Mouse (Mus musculus): ENCODE measurements at regions not wholly inside any gene's neighbourhood (a gene's known extent, or its start where the extent isn't known, plus 50 kb on each side); places are given as distances from the start of the nearest gene placed in this dataset.

DNA sequence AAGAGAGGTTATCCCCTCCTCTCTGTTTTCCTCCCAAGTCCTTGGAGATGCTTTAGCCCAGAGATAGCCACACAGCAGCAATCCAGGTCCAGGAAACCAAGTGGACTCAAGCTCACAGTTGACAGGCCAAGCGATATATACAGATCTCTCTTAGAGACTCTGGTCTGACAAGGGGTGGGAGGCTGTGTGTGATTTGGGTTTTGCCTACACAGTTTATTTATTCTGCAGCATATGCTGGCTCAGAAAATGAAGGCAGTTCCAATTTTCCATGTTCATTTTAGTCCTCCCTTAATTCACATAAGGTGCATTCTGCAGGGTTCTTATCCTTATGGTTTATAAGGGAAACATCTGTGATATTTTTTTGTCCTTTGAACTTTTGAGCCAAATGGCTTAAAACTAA, 595.0 kb upstream of the Apob start:
- no peak for DNase-seq

DNA sequence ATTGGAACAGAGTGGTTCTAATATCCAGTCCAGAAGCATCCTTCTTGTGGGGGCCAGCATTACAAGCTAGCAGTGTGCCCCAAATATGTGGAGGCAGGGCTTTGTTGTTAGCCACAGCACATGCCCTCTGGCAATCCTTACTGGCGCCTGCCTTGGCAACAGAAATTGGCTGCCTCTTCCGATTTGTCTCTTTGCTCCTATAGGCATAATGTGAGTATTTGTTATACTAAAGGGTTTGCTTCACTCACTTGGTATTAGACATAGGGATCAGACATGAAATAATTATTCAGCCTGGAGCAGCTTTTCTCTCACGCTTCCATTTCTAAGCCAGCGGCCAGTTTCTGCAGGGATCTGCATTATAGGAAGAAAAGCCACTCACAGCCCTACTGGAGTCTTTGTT, 573.6 kb upstream of the Apob start:
- no peak for DNase-seq

DNA sequence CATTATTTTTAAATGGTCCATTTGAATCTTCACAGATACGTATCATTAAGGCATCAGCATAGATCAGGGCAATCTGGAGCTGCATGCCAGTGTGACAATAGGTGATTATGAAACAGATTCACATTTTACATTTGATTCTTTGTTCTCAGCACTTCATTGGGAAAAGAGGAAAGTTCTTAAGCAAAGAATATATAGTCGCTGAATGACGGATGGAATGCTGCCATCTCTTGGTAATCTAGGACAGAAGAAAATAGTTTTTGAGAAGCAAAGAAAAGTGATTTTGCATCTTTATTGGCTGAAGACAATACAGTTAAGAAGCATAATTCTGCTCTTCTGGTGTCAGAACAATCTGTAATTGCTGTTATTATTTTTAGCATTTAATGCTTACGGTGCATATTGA, 565.6 kb upstream of the Apob start:
- DNase-seq: no peak

DNA sequence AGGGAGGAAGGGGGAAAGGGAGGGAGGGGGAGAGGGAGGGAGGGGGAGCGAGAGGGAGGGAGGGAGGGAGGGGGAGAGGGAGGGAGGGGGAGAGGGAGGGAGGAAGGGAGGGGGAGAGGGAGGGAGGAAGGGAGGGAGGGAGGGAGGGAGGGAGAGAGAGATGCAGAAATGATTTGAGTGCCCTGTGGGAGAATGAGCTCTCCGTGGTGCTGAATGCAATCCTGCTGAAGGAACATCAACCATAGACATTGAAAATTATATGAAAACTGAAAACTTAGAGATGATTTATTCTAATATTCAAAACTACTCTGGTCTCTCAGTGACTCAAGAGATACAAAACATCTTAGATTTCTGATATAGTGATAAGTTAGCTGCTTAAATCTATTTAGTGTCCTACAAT, 557.2 kb upstream of the Apob start:
- no peak for DNase-seq

DNA sequence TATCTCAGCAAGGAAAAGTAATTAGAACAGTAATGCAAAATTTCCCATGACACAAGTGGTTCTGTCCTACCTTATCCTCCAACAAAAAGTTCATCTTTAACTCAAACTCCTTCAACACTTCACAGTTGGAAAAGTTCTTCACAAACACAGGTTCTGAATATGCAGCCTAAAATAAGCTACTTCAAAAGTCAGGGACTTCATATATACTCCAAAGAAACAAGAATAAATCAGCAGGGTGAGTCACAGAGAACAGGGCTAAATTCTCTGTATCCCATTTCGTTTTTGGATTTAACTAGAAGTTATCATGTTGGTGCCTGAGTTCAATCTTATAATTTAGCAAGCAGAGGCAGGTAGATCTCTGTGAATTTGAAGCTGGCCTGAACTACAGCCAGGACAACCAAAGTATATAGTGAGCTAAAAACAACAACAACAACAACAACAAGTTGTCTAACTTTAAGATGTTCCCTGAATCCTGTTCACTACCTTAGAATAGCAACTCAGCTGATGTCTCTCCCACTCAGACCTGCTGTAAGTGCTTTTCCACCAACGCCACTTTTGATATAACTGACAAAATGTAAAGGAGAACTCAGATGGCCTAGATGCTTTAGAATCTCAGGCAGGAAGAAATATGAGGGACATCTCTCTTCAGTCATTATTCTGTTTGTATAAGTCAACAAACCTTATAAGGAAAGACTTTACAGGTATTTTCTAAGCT, 555.5 kb upstream of the Apob start:
- DNase-seq: no peak

DNA sequence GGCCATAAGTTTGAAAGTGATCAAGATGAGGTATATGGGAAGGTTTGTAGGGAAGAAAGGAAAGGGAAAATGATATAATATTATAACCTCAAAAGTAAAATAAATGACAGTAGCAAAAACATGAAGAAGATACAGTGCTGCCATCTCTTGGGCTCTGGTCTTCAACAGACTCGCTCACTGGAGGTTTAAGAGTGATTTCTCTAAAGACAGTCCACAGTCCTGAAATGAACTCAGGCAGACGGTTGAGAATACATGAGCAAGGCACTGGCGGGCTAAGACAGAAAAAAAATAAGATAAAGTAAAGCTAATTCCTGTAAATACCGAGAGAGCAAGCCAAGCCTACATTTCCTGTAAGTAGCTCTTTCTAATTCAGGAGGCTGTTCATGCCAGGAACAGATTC, 546.5 kb upstream of the Apob start:
- DNase-seq: no peak

DNA sequence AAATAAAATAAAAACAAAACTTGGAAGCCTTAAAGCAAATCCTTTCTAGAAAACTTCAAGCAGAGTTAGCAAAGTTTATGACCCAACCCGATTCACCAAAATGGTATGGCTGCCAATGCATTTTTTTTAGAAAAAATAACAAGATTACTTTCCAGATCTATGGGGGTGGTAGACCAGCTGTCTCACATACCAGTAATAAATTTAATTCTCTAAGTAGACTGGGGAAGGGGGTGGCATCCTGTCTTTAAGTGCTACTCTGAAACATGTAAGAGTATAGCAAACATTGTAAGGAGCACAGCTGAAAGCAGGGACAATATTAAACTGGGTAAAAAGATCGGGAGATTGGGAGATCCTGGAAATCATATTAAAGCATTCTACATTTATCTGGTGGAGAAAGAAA, 532.2 kb upstream of the Apob start:
- no peak for DNase-seq

DNA sequence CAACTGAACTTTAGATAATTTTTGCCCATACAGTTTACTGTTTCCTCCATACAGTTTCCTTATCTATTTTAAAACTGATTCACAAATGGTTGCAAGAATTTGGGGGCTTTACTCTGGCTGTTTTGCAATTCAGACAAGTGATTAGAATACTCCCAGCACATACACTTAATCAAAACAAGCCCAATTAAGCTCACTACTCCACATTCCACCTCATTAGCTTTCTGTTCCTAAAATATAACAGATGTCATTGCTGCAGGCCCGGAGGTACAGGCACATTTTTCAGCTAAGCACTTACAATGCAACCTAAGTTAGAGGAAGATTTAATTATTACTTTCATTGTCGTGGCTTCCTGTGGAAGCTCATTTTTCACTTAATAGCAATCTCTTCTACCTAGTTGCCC, 526.9 kb upstream of the Apob start:
- DNase-seq: no peak

DNA sequence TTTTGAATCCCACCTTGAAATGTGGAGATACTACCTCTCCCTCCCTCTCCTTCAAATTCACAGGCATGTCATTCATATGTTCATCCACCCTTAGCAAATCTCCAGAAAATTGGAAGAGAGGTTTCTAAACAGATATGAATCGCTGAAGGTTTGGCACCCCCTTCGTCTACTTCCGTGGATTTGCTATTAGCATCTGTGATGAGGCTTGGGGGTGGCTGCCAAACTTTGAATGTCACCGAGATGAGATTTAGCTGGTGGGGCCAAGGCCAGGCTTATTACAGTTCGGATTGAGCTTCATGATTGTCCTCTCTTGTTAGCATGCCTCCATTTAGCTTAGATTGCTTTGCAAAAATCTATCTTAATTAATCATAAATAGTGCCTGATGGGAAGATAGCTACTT, 520.4 kb upstream of the Apob start:
- DNase-seq: no peak

DNA sequence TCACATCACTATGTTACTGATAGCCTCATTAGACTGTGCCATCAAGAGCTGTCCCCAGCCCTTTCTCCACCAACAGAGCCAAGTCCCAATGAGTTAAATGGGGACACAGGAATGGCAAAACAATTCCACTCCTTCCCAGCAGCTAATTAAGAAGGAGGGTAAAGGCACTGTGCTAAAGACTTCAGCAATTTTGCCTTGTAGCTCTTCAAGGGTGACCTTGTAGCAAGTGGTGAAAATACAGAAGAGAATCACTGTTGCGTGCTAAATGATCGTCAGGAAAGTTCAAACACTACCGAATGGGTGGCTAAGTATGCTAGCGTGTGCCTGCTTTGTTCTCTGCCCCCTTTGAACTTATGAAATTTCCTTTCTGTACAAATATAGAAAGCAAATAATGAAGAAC, 519.9 kb upstream of the Apob start:
- no peak for DNase-seq

DNA sequence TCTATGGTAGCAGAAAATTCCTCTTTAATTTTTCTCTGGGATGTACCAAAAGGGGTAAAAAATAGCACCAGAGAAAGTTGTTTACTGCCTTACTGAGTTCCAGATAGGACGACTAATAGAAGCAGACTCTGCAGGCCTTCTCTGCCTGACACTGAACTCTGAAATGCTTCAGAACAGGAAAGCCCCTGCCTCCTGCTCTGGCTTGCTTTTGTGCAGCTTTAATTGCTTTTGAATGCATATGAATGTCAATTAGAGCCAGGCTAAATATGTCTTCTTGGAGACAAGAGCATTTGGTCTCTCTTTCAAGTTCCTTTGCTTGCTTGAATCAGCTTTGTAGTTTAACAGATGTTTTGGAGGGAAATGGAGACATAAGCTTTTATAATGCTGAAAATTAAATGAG, 512.5 kb upstream of the Apob start:
- DNase-seq: no peak

DNA sequence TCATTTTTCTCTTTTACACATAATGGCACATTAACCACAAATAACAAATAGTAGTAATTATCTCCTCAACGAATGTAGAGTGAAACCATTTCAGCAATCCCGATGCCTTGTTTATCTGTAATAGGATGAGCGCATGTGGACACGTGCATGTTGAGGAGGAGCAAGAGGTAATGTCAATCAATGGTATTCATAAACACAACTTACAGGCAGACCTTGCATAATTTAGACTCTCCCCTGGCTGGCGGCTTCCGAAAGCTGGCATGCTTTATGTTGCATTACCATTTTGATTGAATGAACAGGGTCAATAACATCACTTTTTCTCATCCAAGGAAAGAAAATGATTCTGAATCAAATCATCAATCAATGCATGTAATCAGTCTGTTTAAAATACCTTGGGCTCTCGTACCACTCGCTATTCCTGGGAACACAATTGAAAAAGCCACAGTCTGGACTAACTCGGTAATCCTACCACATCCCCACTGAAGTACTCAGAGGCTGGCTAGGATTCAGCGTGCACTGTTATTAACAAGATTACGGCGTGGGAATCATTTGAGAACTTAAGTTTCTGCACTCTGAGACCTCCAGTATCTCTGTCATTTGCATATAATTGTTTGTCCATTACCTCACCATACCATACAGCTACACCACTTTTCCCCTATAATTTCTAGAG, 464.7 kb upstream of the Apob start:
- no peak for DNase-seq

DNA sequence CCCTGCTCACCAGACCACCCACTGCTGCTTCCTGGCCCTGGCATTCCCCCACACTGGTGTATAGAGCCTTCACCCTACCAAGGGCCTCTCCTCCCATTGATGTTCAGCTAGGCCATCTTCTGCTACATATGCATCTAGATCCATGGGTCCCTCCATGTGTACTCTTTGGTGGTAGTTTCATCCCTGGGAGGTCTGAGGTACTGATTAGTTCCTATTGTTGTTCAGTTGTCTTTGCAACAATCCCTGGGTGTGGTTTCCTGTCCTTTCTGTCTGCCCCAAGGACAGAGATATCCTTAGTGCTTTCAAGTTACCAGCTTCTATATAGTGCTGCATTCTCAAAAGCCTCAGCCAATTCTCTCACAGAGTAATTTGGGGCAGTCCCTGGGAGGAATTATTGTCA, 440.1 kb upstream of the Apob start:
- DNase-seq: no peak

DNA sequence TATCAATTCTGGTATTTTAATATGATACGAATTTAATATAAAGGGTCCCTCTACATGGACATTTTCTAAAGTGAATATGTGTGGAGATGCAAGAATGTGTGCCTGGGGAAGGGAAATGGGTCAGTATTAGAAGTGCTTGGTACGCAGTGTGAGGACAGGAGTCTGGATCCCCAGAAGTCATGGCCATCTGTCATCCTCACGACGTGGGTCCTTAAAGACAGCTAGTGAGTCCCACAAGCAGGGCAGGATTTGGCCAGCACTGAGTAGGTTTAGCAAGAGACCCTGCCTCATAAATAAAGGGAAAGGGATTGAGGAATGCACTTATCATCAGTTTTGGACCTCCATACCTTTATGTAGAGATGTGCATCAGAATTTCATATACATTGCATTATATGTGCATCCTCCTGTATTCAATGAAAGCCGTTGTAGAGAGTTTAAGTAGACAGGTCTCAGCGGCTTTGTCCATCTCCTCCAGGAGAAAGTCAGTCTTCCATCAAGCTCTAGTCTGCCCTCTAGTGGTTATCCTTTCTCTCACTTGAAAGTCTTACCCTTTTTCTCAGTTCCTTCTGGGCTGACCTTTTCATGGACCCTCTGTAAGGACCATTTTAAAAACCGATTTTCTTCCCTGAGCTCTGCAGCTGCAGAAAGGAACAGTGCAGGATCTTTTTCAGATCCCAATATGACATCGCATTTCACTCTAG, 434.0 kb upstream of the Apob start:
- DNase-seq: no peak

DNA sequence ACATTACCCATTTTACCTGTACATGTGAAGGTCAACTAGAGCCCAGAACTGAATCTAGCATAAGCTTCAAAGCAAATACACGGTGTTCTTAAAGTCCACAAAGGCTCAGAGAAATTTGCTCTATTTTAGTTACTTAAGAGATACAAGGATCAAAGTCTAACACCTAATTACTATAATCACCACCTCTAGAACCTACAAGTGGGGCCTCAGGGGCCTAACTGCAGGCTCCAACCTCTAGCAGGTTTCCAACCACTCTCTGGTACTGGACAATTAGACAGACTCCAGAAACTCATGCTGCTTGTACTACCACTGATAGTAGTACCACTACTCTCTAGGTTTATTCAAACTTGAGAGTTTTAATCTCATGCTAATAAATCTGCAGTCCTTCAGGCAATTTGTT, 428.7 kb upstream of the Apob start:
- DNase-seq: no peak

DNA sequence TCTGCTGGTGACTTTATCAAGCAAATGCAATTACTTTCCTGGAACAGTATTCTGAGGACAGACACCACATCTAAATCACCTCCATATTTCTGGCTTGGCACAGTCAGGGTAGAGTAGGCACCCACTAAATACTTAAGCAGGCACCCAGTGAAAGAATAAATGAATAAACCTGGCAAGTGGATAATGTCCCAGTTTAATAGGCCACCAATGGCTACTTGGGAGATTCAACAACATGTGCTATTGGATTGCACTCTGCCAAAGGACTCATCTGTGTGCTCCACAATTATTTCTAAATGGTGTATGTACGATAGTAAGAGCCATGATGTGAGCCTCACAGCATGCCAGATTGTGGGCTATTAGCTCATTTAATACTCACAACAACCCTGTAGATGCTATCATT, 417.2 kb upstream of the Apob start:
- no peak for DNase-seq

DNA sequence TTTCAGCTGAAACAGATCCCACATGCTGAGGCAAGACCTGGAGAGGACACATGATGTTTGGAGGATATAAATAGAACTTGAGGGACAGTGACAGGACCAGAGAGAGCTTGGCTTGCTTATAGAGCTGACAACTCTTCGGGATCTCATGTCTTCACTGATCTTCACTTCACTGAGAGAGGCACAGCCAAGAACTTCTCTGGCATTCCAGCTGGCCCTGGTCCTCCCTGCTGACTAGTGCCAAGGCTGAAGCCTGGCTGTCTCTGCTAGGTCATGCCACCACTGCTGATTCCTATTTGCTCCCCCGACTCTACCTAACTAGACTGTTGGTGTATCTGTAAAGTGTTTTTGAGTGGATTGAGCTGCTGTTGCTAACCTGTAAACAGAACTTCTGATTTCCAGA, 401.4 kb upstream of the Apob start:
- DNase-seq: no peak

DNA sequence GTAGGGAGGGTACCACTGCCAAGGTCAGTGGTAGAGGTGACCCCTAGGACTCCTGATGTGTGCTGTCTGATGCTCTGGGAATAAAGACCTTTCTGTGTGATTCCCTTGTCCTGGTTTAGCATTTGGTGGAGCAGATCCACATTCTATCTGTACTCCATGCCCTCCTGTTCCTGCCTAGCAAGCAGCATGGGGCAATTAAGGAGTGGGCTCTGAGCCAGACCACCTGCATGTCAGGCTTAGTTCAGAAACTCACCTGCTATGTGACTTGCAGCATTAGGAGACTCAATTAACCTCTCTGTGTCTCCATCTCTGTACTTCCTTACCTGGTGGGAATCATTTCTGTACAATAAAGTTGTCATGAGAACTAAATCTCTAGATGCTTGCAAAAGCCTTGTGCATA, 389.9 kb upstream of the Apob start:
- DNase-seq: no peak

DNA sequence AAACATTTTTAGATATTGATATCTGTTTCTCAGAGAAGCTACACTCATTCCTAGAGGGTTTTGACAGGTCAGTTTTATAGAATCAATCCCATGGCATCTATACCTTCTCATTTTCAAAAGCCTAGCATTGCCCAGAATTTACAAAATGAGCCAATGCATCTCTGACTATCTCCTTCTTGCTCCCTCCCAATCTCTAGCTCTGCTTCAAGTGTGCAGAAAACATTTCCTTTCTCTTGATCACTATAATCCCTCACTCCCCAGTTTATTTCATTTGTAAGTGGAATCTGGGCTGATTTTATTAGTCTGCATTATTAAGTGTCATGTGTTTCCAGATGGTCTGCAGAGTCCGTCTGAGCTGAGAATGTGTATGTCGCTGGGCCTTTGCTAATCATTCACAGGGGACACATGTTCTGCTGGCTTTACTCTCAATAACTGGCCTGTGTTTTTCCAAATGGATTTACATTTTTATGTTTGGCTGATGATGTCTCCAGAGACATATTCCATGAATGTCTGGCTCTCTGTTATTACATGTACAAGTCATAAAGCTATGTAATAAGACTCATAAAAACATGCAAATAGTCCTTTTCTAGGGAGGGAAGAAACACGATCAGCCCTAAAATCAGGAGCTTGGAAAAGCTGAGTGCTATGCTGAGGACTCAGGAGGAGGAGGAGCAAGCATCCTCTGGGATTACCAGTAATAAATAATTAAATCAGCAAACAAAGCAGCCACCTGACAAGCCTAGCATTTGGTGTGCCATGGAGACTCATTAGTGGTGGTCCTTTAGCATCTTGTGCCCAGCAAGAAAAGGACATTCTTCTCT, 366.0 kb upstream of the Apob start:
- no peak for DNase-seq

DNA sequence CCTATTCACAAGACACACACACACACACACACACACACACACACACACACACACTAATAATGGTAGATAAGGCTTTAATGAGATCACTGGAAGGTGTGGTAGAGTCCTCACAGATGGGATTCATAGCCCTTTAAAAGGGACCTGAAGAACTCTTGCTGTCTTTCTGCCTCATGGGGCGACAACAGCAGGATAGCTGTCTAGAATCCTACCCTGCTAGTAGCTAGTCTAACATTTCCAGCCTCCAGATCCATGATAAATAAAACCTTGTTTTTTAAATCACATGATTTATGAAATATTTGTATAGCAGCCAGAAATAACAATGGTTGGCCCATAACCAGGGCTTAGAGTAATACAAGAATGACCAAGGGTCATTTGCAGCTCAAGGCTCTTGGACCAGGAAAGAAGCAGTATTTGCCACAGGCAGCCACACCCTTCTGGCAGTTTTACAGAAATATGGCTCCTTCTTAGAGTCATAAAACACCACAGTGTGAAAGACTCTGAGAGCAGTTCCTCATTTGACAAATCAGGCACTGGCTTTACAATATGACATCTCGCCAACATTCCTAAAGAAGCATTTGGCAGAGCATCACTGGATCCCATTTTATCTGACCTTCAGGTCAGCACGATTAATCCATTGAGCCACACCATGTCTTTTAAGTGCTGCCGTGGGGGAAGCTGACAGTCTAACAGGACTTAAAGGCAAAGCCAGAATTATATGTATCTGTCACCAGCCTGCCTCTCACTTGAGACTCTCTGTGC, 340.9 kb upstream of the Apob start:
- DNase-seq: peak; percentile 12

DNA sequence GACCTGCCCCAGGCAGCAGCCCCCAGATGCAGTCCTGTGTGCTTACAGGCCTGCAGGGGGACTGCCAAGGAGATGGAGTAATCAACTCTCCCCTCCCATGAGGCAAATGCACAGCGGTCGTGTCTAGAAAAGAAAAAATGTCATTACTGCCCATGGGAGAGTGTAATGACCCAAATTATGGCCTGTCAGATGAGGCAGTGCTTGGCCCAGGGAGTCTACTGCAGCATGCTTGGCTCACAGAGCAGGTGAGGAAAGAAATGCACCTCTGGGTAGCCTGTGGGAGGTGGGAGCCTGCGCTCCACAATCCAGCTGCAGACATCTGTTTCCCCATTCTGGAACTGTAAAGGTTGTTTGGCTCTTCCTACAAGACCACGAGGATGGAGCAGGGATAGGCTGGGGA, 339.8 kb upstream of the Apob start:
- DNase-seq: no peak

DNA sequence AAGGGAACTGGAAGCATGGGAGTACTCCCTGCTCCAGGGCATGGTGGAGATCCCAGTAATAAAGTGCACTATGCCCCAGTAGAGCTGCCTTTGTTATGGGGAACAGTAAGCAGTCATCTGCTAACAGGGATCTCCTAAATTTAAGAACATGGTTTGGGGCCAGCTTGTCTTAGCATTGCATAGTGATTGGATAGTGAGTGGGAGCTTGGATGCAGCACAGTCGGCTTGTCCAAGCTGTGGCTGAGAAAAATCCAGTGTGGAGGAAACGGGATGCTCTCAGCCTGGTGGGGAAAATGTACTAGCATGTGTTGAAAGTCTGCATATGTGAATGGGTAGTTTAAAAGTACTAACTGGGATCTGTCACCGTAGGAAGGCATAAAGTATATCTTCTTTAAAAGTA, 326.6 kb upstream of the Apob start:
- no peak for DNase-seq
